ENCODE assay signal across 9 mouse cellular contexts in the genomic region with DNA sequence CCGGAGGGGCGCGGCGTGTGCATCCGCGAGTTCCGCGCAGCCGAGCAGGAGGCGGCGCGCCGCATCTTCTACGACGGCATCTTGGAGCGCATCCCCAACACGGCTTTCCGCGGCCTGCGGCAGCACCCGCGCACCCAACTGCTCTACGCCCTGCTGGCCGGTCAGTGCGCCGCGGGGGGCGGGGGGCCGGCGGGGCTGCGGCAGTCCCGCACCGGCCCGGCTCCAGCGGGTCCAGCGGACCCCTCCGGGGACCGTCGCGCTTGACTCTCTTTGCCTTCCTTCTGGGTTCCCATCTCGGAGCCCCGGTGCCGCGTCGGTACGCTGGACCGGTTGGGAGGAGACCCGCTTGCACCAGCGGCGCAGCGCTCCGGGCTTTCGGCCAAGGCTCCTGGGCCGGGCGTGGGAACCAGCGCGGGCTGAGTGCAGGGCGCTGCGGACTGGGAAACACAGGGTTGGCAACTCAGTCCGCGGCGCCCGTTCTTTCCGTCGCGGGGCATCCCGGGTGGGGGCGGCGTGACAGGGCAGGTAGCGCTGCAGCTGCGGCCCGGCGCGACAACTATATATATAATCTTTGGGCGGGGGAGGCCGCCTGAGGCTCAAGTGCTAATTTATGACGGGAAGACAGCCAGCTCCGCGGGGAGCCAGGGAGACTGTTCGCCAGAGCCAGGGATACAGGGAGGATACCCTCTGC. TPM values are rescaled to one million over a fixed set of nuclear protein-coding genes. Genes with fewer than 3 reads are reported as not detected.
DNase-seq lines count a peak whose midpoint lies in the region; ATAC-seq lines count a peak whose summit lies in the region.
"Had no signal": no experiment of that assay in that cellular context is flagged by ENCODE, and none has a peak within 500 bp of the region (broad histone marks: within the 10 kb centered on the region; RNA-seq: fewer than 3 reads in every experiment).

No protein-coding gene starts in this region.

- peaks cover 73% of the 10 kb centered on the region for H3K27me3 ChIP-seq in heart, embryonic 13.5 days (replicated peaks)
- peaks cover 77% of the 10 kb centered on the region for H3K27me3 ChIP-seq in liver, embryonic 12.5 days (replicated peaks)
- peaks cover 6% of the 10 kb centered on the region for H3K27me3 ChIP-seq in neural tube, embryonic 13.5 days

- H3K4me3 ChIP-seq in heart, embryonic 13.5 days, result peak overlapping the region; percentile 78
- peak overlapping the region; percentile 45 for H3K4me3 ChIP-seq in liver, embryonic 12.5 days
- peak overlapping the region; percentile 93 for H3K4me3 ChIP-seq in neural tube, embryonic 13.5 days

- WGBS in heart, embryonic 13.5 days, result under 1% methylated on average over 50 of the region's 80 CpGs
- 3% methylated on average over 79 of the region's 80 CpGs for WGBS in liver, embryonic 12.5 days (ENCODE audit: insufficient replicate concordance)
- WGBS in neural tube, embryonic 13.5 days, result under 1% methylated on average over 67 of the region's 80 CpGs

- H3K27ac ChIP-seq in heart, embryonic 13.5 days (replicated peaks), result no peak overlapping the region; the same call in 1 of the 2 replicates
- no peak overlapping the region for H3K27ac ChIP-seq in liver, embryonic 12.5 days
- peak overlapping the region; percentile 97 for H3K27ac ChIP-seq in neural tube, embryonic 13.5 days (replicated peaks)
- H3K27ac ChIP-seq: macrophage had no signal

- DNase-seq in spleen, postnatal 10 days (ENCODE audit: low spot score in 2 of 2), result peak; percentile 25 to 33
- no peak for DNase-seq in spleen, postnatal 14 days (ENCODE audit: low spot score in 2 of 2)
- DNase-seq in embryo, embryonic 9.5 days (ENCODE audit: extremely low spot score), result peak; percentile 43
- peak; percentile 76 for DNase-seq in kidney, postnatal 10 days

- no peaks in the 10 kb centered on the region for H3K9me3 ChIP-seq in heart, embryonic 13.5 days
- H3K9me3 ChIP-seq in liver, embryonic 12.5 days (replicated peaks), result no peaks in the 10 kb centered on the region
- no peaks in the 10 kb centered on the region for H3K9me3 ChIP-seq in neural tube, embryonic 13.5 days

- no peaks in the 10 kb centered on the region for H3K36me3 ChIP-seq in heart, embryonic 13.5 days
- H3K36me3 ChIP-seq in liver, embryonic 12.5 days, result no peaks in the 10 kb centered on the region
- H3K36me3 ChIP-seq in neural tube, embryonic 13.5 days, result peaks cover 17% of the 10 kb centered on the region

- H3K4me2 ChIP-seq in heart, embryonic 13.5 days, result peak overlapping the region; percentile 99
- H3K4me2 ChIP-seq in liver, embryonic 12.5 days, result peak overlapping the region; percentile 72
- H3K4me2 ChIP-seq in neural tube, embryonic 13.5 days, result peak overlapping the region; percentile 76

- peak overlapping the region; percentile 81 for H3K9ac ChIP-seq in heart, embryonic 13.5 days
- H3K9ac ChIP-seq in liver, embryonic 12.5 days, result no peak overlapping the region
- peak overlapping the region; percentile 94 for H3K9ac ChIP-seq in neural tube, embryonic 13.5 days

- peaks cover 18% of the 10 kb centered on the region for H3K4me1 ChIP-seq in heart, embryonic 13.5 days
- H3K4me1 ChIP-seq in liver, embryonic 12.5 days, result peaks cover 8% of the 10 kb centered on the region; the same call in 1 of the 2 replicates
- H3K4me1 ChIP-seq in neural tube, embryonic 13.5 days (replicated peaks), result peaks cover 45% of the 10 kb centered on the region

- ATAC-seq in heart, embryonic 13.5 days (ENCODE audit: extremely low read depth, insufficient number of reproducible peaks, low FRiP score, low TSS enrichment), result peak; percentile 25; the same call in 1 of the 2 replicates
- no peak for ATAC-seq in liver, embryonic 12.5 days
- peak; percentile 28 for ATAC-seq in neural tube, embryonic 13.5 days (ENCODE audit: low read depth)
- no peak for ATAC-seq in inflammation-experienced regulatory T-cells, adult 6 months

RNA-seq across cellular contexts. Expression of a gene that starts 1.4 kb away (rescaled TPM):
- polyA plus RNA-seq in heart, embryonic 13.5 days (2015; fragmentation: Nextera tagmentation; extraction: Ambion mirVana), result 0.35 and 0.70 TPM in 2 replicates
- 0.04 and 0.08 TPM in 2 replicates for polyA plus RNA-seq in liver, embryonic 12.5 days (2016; fragmentation: Nextera tagmentation; extraction: Ambion mirVana)
- polyA plus RNA-seq in neural tube, embryonic 13.5 days (2015; fragmentation: Nextera tagmentation; extraction: Ambion mirVana), result 4.3 and 4.7 TPM in 2 replicates
- not detected for polyA plus RNA-seq in inflammation-experienced regulatory T-cells, adult 6 months (2017; shearing (Covaris generic))

RNA-seq across cellular contexts. Expression of a gene that starts 14.0 kb away (rescaled TPM):
- polyA plus RNA-seq in heart, embryonic 13.5 days (2015; fragmentation: Nextera tagmentation; extraction: Ambion mirVana), result 81.5 and 82.8 TPM in 2 replicates
- 11.6 and 13.0 TPM in 2 replicates for polyA plus RNA-seq in liver, embryonic 12.5 days (2016; fragmentation: Nextera tagmentation; extraction: Ambion mirVana)
- 369 and 526 TPM in 2 replicates for polyA plus RNA-seq in neural tube, embryonic 13.5 days (2015; fragmentation: Nextera tagmentation; extraction: Ambion mirVana)
- polyA plus RNA-seq in inflammation-experienced regulatory T-cells, adult 6 months (2017; shearing (Covaris generic)), result 1 to 10 TPM in 1 of 3 experiments, not detected in 2; 1.5 TPM

Comparison
In these comparisons a context has a peak if more than half of its experiments do, and no peak if none do; other contexts are left out.
1. DNase-seq: peak in spleen, postnatal 10 days (2 of 2), embryo, embryonic 9.5 days (single experiment) and kidney, postnatal 10 days (single experiment); none in spleen, postnatal 14 days (0 of 2).
2. ATAC-seq: peak in heart, embryonic 13.5 days (single experiment) and neural tube, embryonic 13.5 days (single experiment); none in liver, embryonic 12.5 days (single experiment) and inflammation-experienced regulatory T-cells, adult 6 months (single experiment).
3. Peak in every context shown above with its lines, with median percentiles within 50 percentile points of each other: H3K4me2 ChIP-seq and H3K4me3 ChIP-seq.